ENCODE assay signal across 8 mouse cellular contexts in genomic region chr1:152385693-152386092, GRCm38 (mm10). TPM values are rescaled to one million over a fixed set of nuclear protein-coding genes. Genes with fewer than 3 reads are reported as not detected.
DNase-seq lines count a peak whose midpoint lies in the region; ATAC-seq and TF ChIP-seq lines count a peak whose summit lies in the region.
"Not testable (repeated sequence)": the region's sequence is repeated elsewhere in the genome, so short reads cannot be mapped to it uniquely, and the experiment has no call there.

No protein-coding gene starts in this region.

- H3K4me1 ChIP-seq in ES-Bruce4 (ENCODE audit: control insufficient read depth, insufficient read depth, low read length); embryonic facial prominence, embryonic 13.5 days; forebrain, postnatal 0 days (ENCODE audit: insufficient read depth); hindbrain, embryonic 12.5 days; kidney, embryonic 15.5 days; neural tube, embryonic 14.5 days (ENCODE audit: control insufficient read depth, insufficient read depth, low read length): not testable (repeated sequence)
- H3K4me1 ChIP-seq in liver, embryonic 12.5 days: peaks cover 20% of the 10 kb centered on the region

- not testable (repeated sequence) for TF ChIP-seq POLR2A in ES-Bruce4 (IDR thresholded peaks at IDR 0.05; ENCODE audit: insufficient read depth, low read length)

- not testable (repeated sequence) for DNase-seq in forebrain, postnatal 0 days

- H3K9ac ChIP-seq in ES-Bruce4 (ENCODE audit: low read depth, poor library complexity, severe bottlenecking): peak overlapping the region; percentile 93
- H3K9ac ChIP-seq in embryonic facial prominence, embryonic 13.5 days: peak overlapping the region; percentile 89
- H3K9ac ChIP-seq in forebrain, postnatal 0 days: peak overlapping the region; percentile 74
- H3K9ac ChIP-seq in hindbrain, embryonic 12.5 days: peak overlapping the region; percentile 88
- peak overlapping the region; percentile 88 for H3K9ac ChIP-seq in kidney, embryonic 15.5 days
- H3K9ac ChIP-seq in liver, embryonic 12.5 days: peak overlapping the region; percentile 85
- peak overlapping the region; percentile 62 for H3K9ac ChIP-seq in neural tube, embryonic 14.5 days (replicated peaks; ENCODE audit: low read depth, low read length)

- H3K27me3 ChIP-seq in ES-Bruce4 (ENCODE audit: control insufficient read depth, insufficient read depth, low read length, poor library complexity, severe bottlenecking); embryonic facial prominence, embryonic 13.5 days; forebrain, postnatal 0 days (ENCODE audit: insufficient read depth, low read length); hindbrain, embryonic 12.5 days; kidney, embryonic 15.5 days; liver, embryonic 12.5 days (replicated peaks); neural tube, embryonic 14.5 days (ENCODE audit: control insufficient read depth, insufficient read depth, low read length): not testable (repeated sequence)

- ATAC-seq in embryonic facial prominence, embryonic 13.5 days (ENCODE audit: insufficient number of reproducible peaks, insufficient read depth, low FRiP score, low TSS enrichment, low read depth); forebrain, postnatal 0 days; hindbrain, embryonic 12.5 days (ENCODE audit: low FRiP score); kidney, embryonic 15.5 days (replicated peaks; ENCODE audit: low FRiP score); liver, embryonic 12.5 days; neural tube, embryonic 14.5 days (ENCODE audit: low read depth): not testable (repeated sequence)
- peak; percentile 55 for ATAC-seq in megakaryocyte-erythroid progenitor cell, adult 5-6 weeks (replicated peaks; ENCODE audit: low FRiP score, low TSS enrichment, poor library complexity, severe bottlenecking)

- not testable (repeated sequence) for H3K9me3 ChIP-seq in ES-Bruce4 (replicated peaks; ENCODE audit: control insufficient read depth, insufficient read depth, low read length, poor library complexity, severe bottlenecking); embryonic facial prominence, embryonic 13.5 days; forebrain, postnatal 0 days (ENCODE audit: low read length); hindbrain, embryonic 12.5 days (replicated peaks); kidney, embryonic 15.5 days (replicated peaks); liver, embryonic 12.5 days (replicated peaks); neural tube, embryonic 14.5 days (ENCODE audit: control insufficient read depth, low read length)

- H3K4me3 ChIP-seq in ES-Bruce4 (ENCODE audit: low read depth, low read length): peak overlapping the region; percentile 76
- peak overlapping the region; percentile 92 for H3K4me3 ChIP-seq in embryonic facial prominence, embryonic 13.5 days
- H3K4me3 ChIP-seq in forebrain, postnatal 0 days (ENCODE audit: low read depth, low read length): peak overlapping the region; percentile 69
- peak overlapping the region; percentile 84 for H3K4me3 ChIP-seq in hindbrain, embryonic 12.5 days
- peak overlapping the region; percentile 84 for H3K4me3 ChIP-seq in kidney, embryonic 15.5 days (replicated peaks)
- peak overlapping the region; percentile 78 for H3K4me3 ChIP-seq in liver, embryonic 12.5 days
- H3K4me3 ChIP-seq in neural tube, embryonic 14.5 days (ENCODE audit: low read depth, low read length): peak overlapping the region; percentile 69

- not testable (repeated sequence) for TF ChIP-seq CTCF in ES-Bruce4 (IDR thresholded peaks at IDR 0.05; ENCODE audit: low read depth, low read length); forebrain, postnatal 0 days (IDR thresholded peaks at IDR 0.05; ENCODE audit: low read depth)

- not testable (repeated sequence) for H3K27ac ChIP-seq in ES-Bruce4 (ENCODE audit: insufficient read depth, low read length); embryonic facial prominence, embryonic 13.5 days; forebrain, postnatal 0 days (ENCODE audit: low read depth, low read length); hindbrain, embryonic 12.5 days; kidney, embryonic 15.5 days; neural tube, embryonic 14.5 days (ENCODE audit: low read depth, low read length)
- peak overlapping the region; percentile 72 for H3K27ac ChIP-seq in liver, embryonic 12.5 days

- H3K36me3 ChIP-seq in ES-Bruce4 (ENCODE audit: control insufficient read depth, insufficient read depth, low read length, poor library complexity, severe bottlenecking); forebrain, postnatal 0 days (ENCODE audit: insufficient read depth); hindbrain, embryonic 12.5 days; neural tube, embryonic 14.5 days (ENCODE audit: control insufficient read depth, insufficient read depth, low read length): not testable (repeated sequence)
- peaks cover 12% of the 10 kb centered on the region for H3K36me3 ChIP-seq in embryonic facial prominence, embryonic 13.5 days
- peaks cover 15% of the 10 kb centered on the region for H3K36me3 ChIP-seq in kidney, embryonic 15.5 days
- peaks cover 28% of the 10 kb centered on the region for H3K36me3 ChIP-seq in liver, embryonic 12.5 days

- H3K4me2 ChIP-seq in embryonic facial prominence, embryonic 13.5 days: peak overlapping the region; percentile 76
- H3K4me2 ChIP-seq in forebrain, postnatal 0 days (ENCODE audit: low read depth): peak overlapping the region; percentile 72
- peak overlapping the region; percentile 86 for H3K4me2 ChIP-seq in hindbrain, embryonic 12.5 days (replicated peaks)
- peak overlapping the region; percentile 66 for H3K4me2 ChIP-seq in kidney, embryonic 15.5 days
- peak overlapping the region; percentile 75 for H3K4me2 ChIP-seq in liver, embryonic 12.5 days
- H3K4me2 ChIP-seq in neural tube, embryonic 14.5 days (ENCODE audit: low read depth, low read length): peak overlapping the region; percentile 73

- WGBS in embryonic facial prominence, embryonic 13.5 days: 24% methylated on average over 2 of the region's 4 CpGs
- 13% methylated on average over 2 of the region's 4 CpGs for WGBS in forebrain, postnatal 0 days
- WGBS in hindbrain, embryonic 12.5 days: 31% methylated on average over 2 of the region's 4 CpGs
- WGBS in kidney, embryonic 15.5 days: 26% methylated on average over 2 of the region's 4 CpGs
- 6% methylated on average over 2 of the region's 4 CpGs for WGBS in liver, embryonic 12.5 days (ENCODE audit: insufficient replicate concordance)
- WGBS in neural tube, embryonic 14.5 days: 18% methylated on average over 2 of the region's 4 CpGs

- TF ChIP-seq EP300 in ES-Bruce4 (IDR thresholded peaks at IDR 0.05; ENCODE audit: insufficient read depth, low read depth, low read length): not testable (repeated sequence)

RNA-seq across cellular contexts. Expression of gene Tsen15, which starts 0.8 kb away (rescaled TPM):
- 37.2 and 38.2 TPM in 2 replicates for polyA plus RNA-seq in ES-Bruce4 (2011; ENCODE audit: insufficient read depth, insufficient read length, low read depth, missing spikeins)
- polyA plus RNA-seq in embryonic facial prominence, embryonic 13.5 days (2015; fragmentation: Nextera tagmentation; extraction: Ambion mirVana): 79.5 and 102 TPM in 2 replicates
- total RNA-seq in forebrain, postnatal 0 days (2014; rRNA removed): 28.5 and 39.3 TPM in 2 replicates
- 34.9 and 39.4 TPM in 2 replicates for polyA plus RNA-seq in forebrain, postnatal 0 days (2015; fragmentation: Nextera tagmentation; extraction: Ambion mirVana)
- polyA plus RNA-seq in hindbrain, embryonic 12.5 days (2016; fragmentation: Nextera tagmentation; extraction: Ambion mirVana): 45.3 and 45.4 TPM in 2 replicates
- 88.5 and 92.0 TPM in 2 replicates for polyA plus RNA-seq in kidney, embryonic 15.5 days (2015; fragmentation: Nextera tagmentation; extraction: Ambion mirVana)
- polyA plus RNA-seq in liver, embryonic 12.5 days (2016; fragmentation: Nextera tagmentation; extraction: Ambion mirVana): 45.0 and 46.5 TPM in 2 replicates
- 87.6 and 116 TPM in 2 replicates for total RNA-seq in megakaryocyte-erythroid progenitor cell, adult 5-6 weeks (2014; fragmentation: Nextera tagmentation)
- 109 and 141 TPM in 2 replicates for total RNA-seq in megakaryocyte-erythroid progenitor cell, adult 5-6 weeks (2017)
- polyA plus RNA-seq in neural tube, embryonic 14.5 days (2014; fragmentation: Nextera tagmentation; extraction: Ambion mirVana): 34.9 and 38.2 TPM in 2 replicates

RNA-seq across cellular contexts. Expression of gene Colgalt2, which starts 13.9 kb away (rescaled TPM):
- polyA plus RNA-seq in ES-Bruce4 (2011; ENCODE audit: insufficient read depth, insufficient read length, low read depth, missing spikeins): 0.17 TPM in 1 of 2 replicates, not detected in the other
- polyA plus RNA-seq in embryonic facial prominence, embryonic 13.5 days (2015; fragmentation: Nextera tagmentation; extraction: Ambion mirVana): 3.8 and 4.6 TPM in 2 replicates
- total RNA-seq in forebrain, postnatal 0 days (2014; rRNA removed): 6.4 and 7.0 TPM in 2 replicates
- 3.2 and 3.7 TPM in 2 replicates for polyA plus RNA-seq in forebrain, postnatal 0 days (2015; fragmentation: Nextera tagmentation; extraction: Ambion mirVana)
- polyA plus RNA-seq in hindbrain, embryonic 12.5 days (2016; fragmentation: Nextera tagmentation; extraction: Ambion mirVana): 4.2 and 4.5 TPM in 2 replicates
- 1.5 TPM in 2 replicates for polyA plus RNA-seq in kidney, embryonic 15.5 days (2015; fragmentation: Nextera tagmentation; extraction: Ambion mirVana)
- 0.57 and 0.60 TPM in 2 replicates for polyA plus RNA-seq in liver, embryonic 12.5 days (2016; fragmentation: Nextera tagmentation; extraction: Ambion mirVana)
- total RNA-seq in megakaryocyte-erythroid progenitor cell, adult 5-6 weeks (2014; fragmentation: Nextera tagmentation): not detected in 2 replicates
- total RNA-seq in megakaryocyte-erythroid progenitor cell, adult 5-6 weeks (2017): not detected in 2 replicates
- 4.2 and 4.8 TPM in 2 replicates for polyA plus RNA-seq in neural tube, embryonic 14.5 days (2014; fragmentation: Nextera tagmentation; extraction: Ambion mirVana)
